Mouse (Mus musculus): ENCODE measurements around the gene Ezh1. TPM values are rescaled to one million over a fixed set of nuclear protein-coding genes. Genes with fewer than 3 reads are reported as not detected.

Ezh1 gene
- polyA plus RNA-seq, 1 experiment from 2014 or later = 12.7 TPM

GRCm38 (mm10) chr11:101262272-101262967, 36.2 kb upstream of the Ezh1 start:
- Histone ChIP-seq H3K27me3 (ENCODE audit: control insufficient read depth, insufficient read depth, low read length) (peaks cover 43% of the 10 kb centered on the region), H3K36me3 (ENCODE audit: control insufficient read depth, insufficient read depth, low read length) (peaks cover 2% of the 10 kb centered on the region), H3K4me2 (ENCODE audit: low read depth, severe bottlenecking) (peak overlapping the region; percentile 97), H3K9me3 (ENCODE audit: control insufficient read depth, low read length) (no peaks in the 10 kb centered on the region), H3K9ac (ENCODE audit: low read length) (no peak overlapping the region), H3K4me1 (ENCODE audit: control insufficient read depth, insufficient read depth, low read length) (peaks cover 25% of the 10 kb centered on the region; the same call in 1 of the 2 replicates), H3K4me3 (ENCODE audit: low read depth, low read length) (peak overlapping the region; percentile 18), H3K27ac (replicated peaks; ENCODE audit: low read depth, low read length) (no peak overlapping the region)
- no peak for ATAC-seq (ENCODE audit: insufficient number of reproducible peaks, low FRiP score, low TSS enrichment, low read depth)
- WGBS = 3% methylated on average over 24 of the region's 24 CpGs
- DNase-seq (ENCODE audit: low spot score) = peak; percentile 53

- Histone ChIP-seq H3K4me2 (ENCODE audit: low read depth, severe bottlenecking) (peak overlapping the region; percentile 97), H3K27me3 (ENCODE audit: control insufficient read depth, insufficient read depth, low read length) (peaks cover 38% of the 10 kb centered on the region), H3K27ac (replicated peaks; ENCODE audit: low read depth, low read length) (no peak overlapping the region), H3K9me3 (ENCODE audit: control insufficient read depth, low read length) (no peaks in the 10 kb centered on the region), H3K9ac (ENCODE audit: low read length) (peak overlapping the region; percentile 63), H3K4me1 (ENCODE audit: control insufficient read depth, insufficient read depth, low read length) (peaks cover 25% of the 10 kb centered on the region; the same call in 1 of the 2 replicates), H3K4me3 (ENCODE audit: low read depth, low read length) (peak overlapping the region; percentile 56), H3K36me3 (ENCODE audit: control insufficient read depth, insufficient read depth, low read length) (peaks cover 4% of the 10 kb centered on the region)
- no peak; the same call in 1 of the 2 replicates for ATAC-seq (ENCODE audit: insufficient number of reproducible peaks, low FRiP score, low TSS enrichment, low read depth)
- DNase-seq (ENCODE audit: low spot score) = no peak
- WGBS = 1% methylated on average over 30 of the region's 30 CpGs
These were observed 34.6 kb upstream of the Ezh1 start for GRCm38 (mm10) chr11:101260826-101261380.

GRCm38 (mm10) chr11:101259948-101260825, 33.9 kb upstream of the Ezh1 start, which contains the start of gene Wnk4:
Gene Wnk4 (plus strand): TSS chr11:101260567.
- Histone ChIP-seq H3K27ac (replicated peaks; ENCODE audit: low read depth, low read length) (peak within 1 kb of the TSS; percentile 62), H3K36me3 (ENCODE audit: control insufficient read depth, insufficient read depth, low read length) (peaks cover 5% of the 10 kb centered on the region), H3K4me3 (ENCODE audit: low read depth, low read length) (peak within 1 kb of the TSS; percentile 56), H3K27me3 (ENCODE audit: control insufficient read depth, insufficient read depth, low read length) (peaks cover 35% of the 10 kb centered on the region), H3K9ac (ENCODE audit: low read length) (peak within 1 kb of the TSS; percentile 63), H3K9me3 (ENCODE audit: control insufficient read depth, low read length) (no peaks in the 10 kb centered on the region), H3K4me2 (ENCODE audit: low read depth, severe bottlenecking) (peak within 1 kb of the TSS; percentile 97), H3K4me1 (ENCODE audit: control insufficient read depth, insufficient read depth, low read length) (peaks cover 25% of the 10 kb centered on the region; the same call in 1 of the 2 replicates)
- DNase-seq (ENCODE audit: low spot score) = peak; percentile 81
- WGBS = under 1% methylated on average over 43 of the region's 43 CpGs
- peak; percentile 83 for ATAC-seq (ENCODE audit: insufficient number of reproducible peaks, low FRiP score, low TSS enrichment, low read depth)

- ATAC-seq (ENCODE audit: insufficient number of reproducible peaks, low FRiP score, low TSS enrichment, low read depth) = no peak
- H3K9me3 ChIP-seq (ENCODE audit: control insufficient read depth, low read length) = no peaks in the 10 kb centered on the region
- H3K4me1 ChIP-seq (ENCODE audit: control insufficient read depth, insufficient read depth, low read length) = peaks cover 22% of the 10 kb centered on the region; the same call in 1 of the 2 replicates
- H3K9ac ChIP-seq (ENCODE audit: low read length) = peak overlapping the region; percentile 27; the same call in 1 of the 2 replicates
- H3K27ac ChIP-seq (replicated peaks; ENCODE audit: low read depth, low read length) = 0 out of 2 replicates have a peak overlapping the region, but pooled peaks have one; percentile 62
- peak overlapping the region; percentile 97 for H3K4me2 ChIP-seq (ENCODE audit: low read depth, severe bottlenecking)
- WGBS = 36% methylated on average over 6 of the region's 6 CpGs
- H3K4me3 ChIP-seq (ENCODE audit: low read depth, low read length) = 0 out of 2 replicates have a peak overlapping the region, but pooled peaks have one; percentile 56
- peaks cover 28% of the 10 kb centered on the region for H3K27me3 ChIP-seq (ENCODE audit: control insufficient read depth, insufficient read depth, low read length)
- H3K36me3 ChIP-seq (ENCODE audit: control insufficient read depth, insufficient read depth, low read length) = peaks cover 5% of the 10 kb centered on the region
- DNase-seq (ENCODE audit: low spot score) = no peak
These were observed 33.0 kb upstream of the Ezh1 start for GRCm38 (mm10) chr11:101259261-101259712.

GRCm38 (mm10) chr11:101255826-101256775, 29.8 kb upstream of the Ezh1 start:
- H3K4me2 ChIP-seq (ENCODE audit: low read depth, severe bottlenecking) = no peak overlapping the region
- H3K27ac ChIP-seq (replicated peaks; ENCODE audit: low read depth, low read length) = no peak overlapping the region
- H3K9ac ChIP-seq (ENCODE audit: low read length) = no peak overlapping the region
- 0 out of 2 replicates have a peak, but pooled peaks cover under 1% of the 10 kb centered on the region for H3K27me3 ChIP-seq (ENCODE audit: control insufficient read depth, insufficient read depth, low read length)
- WGBS = 90% methylated on average over 13 of the region's 13 CpGs
- ATAC-seq (ENCODE audit: insufficient number of reproducible peaks, low FRiP score, low TSS enrichment, low read depth) = no peak
- H3K9me3 ChIP-seq (ENCODE audit: control insufficient read depth, low read length) = no peaks in the 10 kb centered on the region
- no peak overlapping the region for H3K4me3 ChIP-seq (ENCODE audit: low read depth, low read length)
- peaks cover 15% of the 10 kb centered on the region for H3K4me1 ChIP-seq (ENCODE audit: control insufficient read depth, insufficient read depth, low read length)
- DNase-seq (ENCODE audit: low spot score) = no peak
- H3K36me3 ChIP-seq (ENCODE audit: control insufficient read depth, insufficient read depth, low read length) = peaks cover 5% of the 10 kb centered on the region

- peak within 1 kb of the TSS; percentile 43; the same call in 1 of the 2 replicates for H3K27ac ChIP-seq (replicated peaks; ENCODE audit: low read depth, low read length)
- H3K4me3 ChIP-seq (ENCODE audit: low read depth, low read length) = peak within 1 kb of the TSS; percentile 85
- peaks cover 6% of the 10 kb centered on the region for H3K4me1 ChIP-seq (ENCODE audit: control insufficient read depth, insufficient read depth, low read length)
- H3K4me2 ChIP-seq (ENCODE audit: low read depth, severe bottlenecking) = peak within 1 kb of the TSS; percentile 69
- H3K27me3 ChIP-seq (ENCODE audit: control insufficient read depth, insufficient read depth, low read length) = no peaks in the 10 kb centered on the region
- 0% methylated on average over 40 of the region's 40 CpGs for WGBS
- peak; percentile 89 for DNase-seq (ENCODE audit: low spot score)
- H3K9me3 ChIP-seq (ENCODE audit: control insufficient read depth, low read length) = no peaks in the 10 kb centered on the region
- H3K36me3 ChIP-seq (ENCODE audit: control insufficient read depth, insufficient read depth, low read length) = peaks cover 5% of the 10 kb centered on the region
- peak within 1 kb of the TSS; percentile 87 for H3K9ac ChIP-seq (ENCODE audit: low read length)
- peak; percentile 60; the same call in 1 of the 2 replicates for ATAC-seq (ENCODE audit: insufficient number of reproducible peaks, low FRiP score, low TSS enrichment, low read depth)
These were observed 27.5 kb upstream of the Ezh1 start, which contains the start of gene Vps25 for GRCm38 (mm10) chr11:101253613-101254389. Gene Vps25 (plus strand): TSS chr11:101253707.

GRCm38 (mm10) chr11:101252941-101253340, 26.7 kb upstream of the Ezh1 start:
- ATAC-seq (ENCODE audit: insufficient number of reproducible peaks, low FRiP score, low TSS enrichment, low read depth) = no peak
- Histone ChIP-seq H3K4me2 (ENCODE audit: low read depth, severe bottlenecking) (peak overlapping the region; percentile 69), H3K36me3 (ENCODE audit: control insufficient read depth, insufficient read depth, low read length) (peaks cover 5% of the 10 kb centered on the region), H3K9me3 (ENCODE audit: control insufficient read depth, low read length) (no peaks in the 10 kb centered on the region), H3K4me3 (ENCODE audit: low read depth, low read length) (peak overlapping the region; percentile 85), H3K4me1 (ENCODE audit: control insufficient read depth, insufficient read depth, low read length) (peaks cover 9% of the 10 kb centered on the region), H3K27me3 (ENCODE audit: control insufficient read depth, insufficient read depth, low read length) (no peaks in the 10 kb centered on the region), H3K27ac (replicated peaks; ENCODE audit: low read depth, low read length) (no peak overlapping the region), H3K9ac (ENCODE audit: low read length) (peak overlapping the region; percentile 87)
- no peak for DNase-seq (ENCODE audit: low spot score)
- 17% methylated on average over 7 of the region's 7 CpGs for WGBS

All from limb, embryonic 11.5 days (tissue).